Mouse (Mus musculus): ENCODE data around the gene Bcam. TPM values are rescaled to one million over a fixed set of nuclear protein-coding genes. Genes with fewer than 3 reads are reported as not detected.

Bcam gene
- 70.3 TPM for polyA plus RNA-seq (2021)

GRCm38 (mm10) chr7:19770984-19771391 is at the start of gene Bcam:
Gene Bcam, minus strand, starts transcription at chr7:19771016.
- ATAC-seq (peak; percentile 24), DNase-seq (ENCODE audit: low read depth, low spot score) (no peak)
- H3K27me3 ChIP-seq: no peaks in the 10 kb centered on the region
- in situ Hi-C loops (cut with MboI; ENCODE audit: low pct_unique_long_range_greater_than_20kb): no loop called here
- no peak for TF ChIP-seq CTCF (IDR thresholded peaks at IDR 0.05)
- POLR2A ChIA-PET: no interaction called here
- CTCF ChIA-PET: interaction anchor here (1.5 kb wide), 1 partner anchor 77 kb away, joined by 5 read pairs; no protein-coding TSS in a partner anchor

DNA sequence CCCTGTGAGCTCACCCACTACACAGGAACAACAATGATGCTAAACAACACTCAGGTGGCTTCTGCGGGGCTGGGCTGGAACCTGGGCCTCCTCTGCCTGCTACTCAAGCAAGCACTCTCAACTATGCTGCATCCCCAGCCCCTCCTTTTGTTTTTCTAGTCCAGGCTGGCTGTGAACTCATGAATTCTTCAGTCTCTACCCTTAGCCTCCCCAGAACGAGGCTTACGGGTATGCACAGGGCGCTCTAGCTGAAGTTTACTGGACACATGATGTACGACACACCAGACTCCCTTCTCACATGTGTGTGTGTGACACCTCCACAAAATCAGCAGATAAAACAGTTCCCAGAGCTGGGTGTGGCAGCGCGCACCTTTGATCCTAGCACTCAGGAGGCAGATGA is 48.1 kb upstream of the Bcam start:
- no peak for TF ChIP-seq CTCF (IDR thresholded peaks at IDR 0.05)
- no peaks in the 10 kb centered on the region for H3K27me3 ChIP-seq
- ATAC-seq (no peak), DNase-seq (ENCODE audit: low read depth, low spot score) (no peak)
- in situ Hi-C loops (cut with MboI; ENCODE audit: low pct_unique_long_range_greater_than_20kb): no loop called here
- ChIA-PET CTCF (interaction anchor here (2.5 to 10.2 kb wide), 2 partner anchors 11 to 17 kb away, joined by 9 to 78 read pairs; no protein-coding TSS in a partner anchor), POLR2A (interaction anchor here (0.6 to 2.3 kb wide), 3 partner anchors 11 to 25 kb away, joined by 5 to 9 read pairs (median 7); no protein-coding TSS in a partner anchor)

DNA sequence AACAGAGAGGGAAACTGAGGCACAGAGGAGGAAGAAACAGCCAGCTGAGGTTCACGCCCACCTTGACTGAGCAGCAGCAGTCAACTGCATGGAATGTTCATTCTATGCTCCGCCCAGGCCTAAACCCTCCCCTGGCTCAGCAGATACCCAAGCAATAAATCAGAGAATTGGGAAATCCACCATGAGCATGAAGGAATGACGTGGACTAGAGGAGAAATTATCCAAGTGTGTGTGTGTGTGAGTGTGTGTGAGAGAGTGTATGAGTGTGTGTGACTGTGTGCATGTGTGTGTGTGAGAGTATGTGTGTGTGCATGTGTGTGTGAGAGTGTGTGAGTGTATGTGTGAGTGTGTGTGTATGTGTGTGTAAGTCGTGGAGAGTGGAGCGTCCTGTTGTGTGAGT is 47.6 kb upstream of the Bcam start:
- POLR2A ChIA-PET: interaction anchor here (1.9 to 2.3 kb wide), 2 partner anchors 11 to 15 kb away, joined by 7 to 9 read pairs; no protein-coding TSS in a partner anchor
- in situ Hi-C loops (cut with MboI; ENCODE audit: low pct_unique_long_range_greater_than_20kb): no loop called here
- no peak for DNase-seq (ENCODE audit: low read depth, low spot score)
- no peak for TF ChIP-seq CTCF (IDR thresholded peaks at IDR 0.05)
- CTCF ChIA-PET: interaction anchor here (1.2 to 10.2 kb wide), 3 partner anchors 11 to 26 kb away, joined by 5 to 78 read pairs (median 9); no protein-coding TSS in a partner anchor
- no peak for ATAC-seq
- H3K27me3 ChIP-seq: no peaks in the 10 kb centered on the region

GRCm38 (mm10) chr7:19817382-19818105 is 46.7 kb upstream of the Bcam start:
- CTCF ChIA-PET: interaction anchor here (0.8 to 10.2 kb wide), 4 partner anchors 12 to 27 kb away, joined by 3 to 78 read pairs (median 7); no protein-coding TSS in a partner anchor
- in situ Hi-C loops (cut with MboI; ENCODE audit: low pct_unique_long_range_greater_than_20kb): no loop called here
- POLR2A ChIA-PET: interaction anchor here (0.5 to 2.3 kb wide), 4 partner anchors 9 to 48 kb away, joined by 4 to 9 read pairs (median 6); no protein-coding TSS in a partner anchor
- ATAC-seq (peak; percentile 71), DNase-seq (ENCODE audit: low read depth, low spot score) (peak; percentile 92)
- no peak for TF ChIP-seq CTCF (IDR thresholded peaks at IDR 0.05)
- no peaks in the 10 kb centered on the region for H3K27me3 ChIP-seq

- no peaks in the 10 kb centered on the region for H3K27me3 ChIP-seq
- in situ Hi-C loops (cut with MboI; ENCODE audit: low pct_unique_long_range_greater_than_20kb): no loop called here
- TF ChIP-seq CTCF (IDR thresholded peaks at IDR 0.05): no peak
- POLR2A ChIA-PET: interaction anchor here (1.0 to 1.7 kb wide), 3 partner anchors 10 to 24 kb away, joined by 4 to 6 read pairs (median 4); no protein-coding TSS in a partner anchor
- CTCF ChIA-PET: interaction anchor here (10.2 kb wide), 1 partner anchor 14 kb away, joined by 78 read pairs; no protein-coding TSS in a partner anchor
- DNase-seq (ENCODE audit: low read depth, low spot score) (no peak), ATAC-seq (peak; percentile 80)
Measured at GRCm38 (mm10) chr7:19816224-19816771, 45.5 kb upstream of the Bcam start.

GRCm38 (mm10) chr7:19815296-19816223 is 44.7 kb upstream of the Bcam start:
- in situ Hi-C loops (cut with MboI; ENCODE audit: low pct_unique_long_range_greater_than_20kb): no loop called here
- TF ChIP-seq CTCF (IDR thresholded peaks at IDR 0.05): no peak
- H3K27me3 ChIP-seq: no peaks in the 10 kb centered on the region
- DNase-seq (ENCODE audit: low read depth, low spot score): no peak
- no peak for ATAC-seq
- CTCF ChIA-PET: interaction anchor here (1.0 to 10.2 kb wide), 4 partner anchors 13 to 34 kb away, joined by 3 to 78 read pairs (median 6); no protein-coding TSS in a partner anchor
- POLR2A ChIA-PET: interaction anchor here (1.0 to 1.8 kb wide), 5 partner anchors 8 to 29 kb away, joined by 3 to 9 read pairs (median 4); no protein-coding TSS in a partner anchor

DNA sequence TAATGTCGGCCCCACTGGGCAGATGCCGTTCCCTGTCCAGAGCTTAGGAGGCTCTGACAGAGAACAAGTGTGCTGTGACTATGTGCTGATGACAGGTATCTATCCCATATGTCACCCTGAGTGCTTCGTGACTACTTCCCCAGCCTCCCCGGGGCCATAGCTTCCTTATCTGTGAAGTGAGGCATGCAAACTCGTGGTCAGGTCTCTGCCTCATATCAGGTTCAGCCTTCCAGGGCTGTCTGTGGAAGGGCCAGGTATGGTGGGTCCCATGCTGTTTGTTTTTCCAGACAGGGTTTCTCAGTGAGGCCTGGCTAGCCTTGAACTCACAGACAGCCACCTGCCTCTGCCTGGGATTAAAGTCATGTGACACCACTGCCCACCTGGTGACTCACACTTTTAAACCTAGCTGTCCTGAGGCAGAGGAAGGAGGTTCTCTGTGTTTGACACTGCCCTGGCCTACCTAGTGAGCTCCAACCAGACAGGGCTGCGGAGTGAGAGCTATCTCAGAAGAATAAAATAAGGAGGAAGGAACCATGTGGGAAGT is 42.8 kb upstream of the Bcam start:
- H3K27me3 ChIP-seq: no peaks in the 10 kb centered on the region

GRCm38 (mm10) chr7:19813161-19813560 is 42.3 kb upstream of the Bcam start:
- no peaks in the 10 kb centered on the region for H3K27me3 ChIP-seq
- ChIA-PET CTCF (interaction anchor here (2.8 to 10.2 kb wide), 2 partner anchors 11 to 17 kb away, joined by 9 to 78 read pairs; partner anchors contain the start of gene Cblc), POLR2A (no interaction called here)
- TF ChIP-seq CTCF (IDR thresholded peaks at IDR 0.05): no peak
- in situ Hi-C loops (cut with MboI; ENCODE audit: low pct_unique_long_range_greater_than_20kb): no loop called here
- ATAC-seq: no peak
- DNase-seq (ENCODE audit: low read depth, low spot score): no peak

More for the DNA sequence above, 42.8 kb upstream of the Bcam start:
- CTCF ChIA-PET: interaction anchor here (2.5 to 10.2 kb wide), 3 partner anchors 11 to 36 kb away, joined by 6 to 78 read pairs (median 9); partner anchors contain the start of gene Cblc
- DNase-seq (ENCODE audit: low read depth, low spot score) (no peak), ATAC-seq (no peak)
- in situ Hi-C loops (cut with MboI; ENCODE audit: low pct_unique_long_range_greater_than_20kb): no loop called here
- POLR2A ChIA-PET: interaction anchor here (1.5 kb wide), 1 partner anchor 10 kb away, joined by 4 read pairs; no protein-coding TSS in a partner anchor
- no peak for TF ChIP-seq CTCF (IDR thresholded peaks at IDR 0.05)

DNA sequence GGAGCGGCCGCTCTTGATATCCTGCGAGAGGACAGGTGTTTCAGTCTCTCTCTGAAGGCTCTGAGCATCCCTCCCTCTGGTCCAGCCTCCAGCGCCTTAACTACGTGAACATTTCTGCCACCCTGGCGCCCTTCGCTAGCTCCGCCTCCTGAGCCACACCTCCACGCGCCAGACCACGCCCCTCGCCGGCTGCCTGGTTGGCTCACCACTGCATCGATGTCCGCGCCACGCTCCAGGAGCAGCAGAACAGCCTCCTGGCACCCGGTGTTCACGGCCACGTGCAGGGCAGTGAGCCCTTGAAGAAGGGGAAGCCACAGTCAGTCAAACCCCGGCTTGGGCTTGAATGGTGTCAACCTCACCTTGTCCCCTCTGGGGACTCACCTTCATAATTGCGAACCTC is 40.3 kb upstream of the Bcam start:
- DNase-seq (ENCODE audit: low read depth, low spot score) (no peak), ATAC-seq (no peak)
- TF ChIP-seq CTCF (IDR thresholded peaks at IDR 0.05): no peak
- in situ Hi-C loops (cut with MboI; ENCODE audit: low pct_unique_long_range_greater_than_20kb): no loop called here
- ChIA-PET POLR2A (interaction anchor here (0.7 kb wide), 1 partner anchor 11 kb away, joined by 3 read pairs; the partner anchor contains the start of gene Bcl3), CTCF (interaction anchor here (10.2 kb wide), 1 partner anchor 9 kb away, joined by 78 read pairs; no protein-coding TSS in a partner anchor)
- no peaks in the 10 kb centered on the region for H3K27me3 ChIP-seq
